Mouse (Mus musculus) liver, adult 2 months (tissue): ENCODE results near the gene Mctp2. TPM values are rescaled to one million over a fixed set of nuclear protein-coding genes. Genes with fewer than 3 reads are reported as not detected.

Experiments used
- DNase-seq: peaks from one replicate; pipeline ENCODE4 v3.0.0-alpha.2; 2011; ENCODE audit warnings: low read depth, low spot score; ENCODE audit errors: extremely low read depth
- H3K27ac ChIP-seq: fragments of 200-500 bp; replicated peaks from 2 replicates; pipeline ENCODE4 v1.5.1; 2012; ENCODE audit warnings: low read depth, mild to moderate bottlenecking, control low read depth, inconsistent platforms, low read length; ENCODE audit not compliant: insufficient read depth
- H3K27me3 ChIP-seq: fragments of 200-500 bp; 2 replicates; pipeline ENCODE4 v1.6.1; 2012; ENCODE audit warnings: mild to moderate bottlenecking, moderate library complexity, low read length, inconsistent platforms; ENCODE audit not compliant: control insufficient read depth, insufficient read depth
- H3K36me3 ChIP-seq: fragments of 200-500 bp; 2 replicates; pipeline ENCODE4 v1.6.1; 2012; ENCODE audit warnings: low read length, inconsistent platforms; ENCODE audit not compliant: control insufficient read depth, insufficient read depth
- H3K4me1 ChIP-seq: fragments of 200-500 bp; 2 replicates; pipeline ENCODE4 v1.6.1; 2011; ENCODE audit warnings: low read length; ENCODE audit not compliant: control insufficient read depth, insufficient read depth
- H3K4me3 ChIP-seq: fragments of 200-500 bp; 2 replicates; pipeline ENCODE4 v1.5.1; 2011; ENCODE audit warnings: low read depth, mild to moderate bottlenecking, control low read depth, low read length, moderate library complexity; ENCODE audit not compliant: insufficient read depth
- H3K79me2 ChIP-seq: fragments of 200-500 bp; 2 replicates; pipeline ENCODE4 v1.6.1; 2012; ENCODE audit warnings: inconsistent platforms, mild to moderate bottlenecking, low read length, moderate library complexity; ENCODE audit not compliant: control insufficient read depth, insufficient read depth
- H3K9ac ChIP-seq: fragments of 200-500 bp; 2 replicates; pipeline ENCODE4 v1.6.1; 2012; ENCODE audit warnings: low read depth, mild to moderate bottlenecking, control low read depth, inconsistent platforms, low read length
- CTCF ChIP-seq: fragments of 200-500 bp; IDR thresholded peaks from 2 replicates; pipeline ENCODE4 v1.5.1; 2011; ENCODE audit warnings: low read depth, low read length, control low read depth
- POLR2A ChIP-seq: fragments of 200-500 bp; IDR thresholded peaks from 2 replicates; pipeline ENCODE4 v1.6.1; 2011; ENCODE audit warnings: low read length, control low read depth; ENCODE audit not compliant: insufficient read depth; ENCODE audit errors: extremely low read depth
- WGBS: fragments of 180-500 bp; shearing (Covaris S2); methylation state at CpG from one replicate; pipeline ENCODE4 v1.1.7; 2018; 5-methylcytosine and 5-hydroxymethylcytosine counted together
- polyA plus RNA-seq: library from polyadenylated mRNA; depleted of rRNA; stranded (reverse); fragments of >200 nt; gene quantifications from 2 replicates; pipeline ENCODE4 v1.2.3, GENCODE M21; 2012
- total RNA-seq: library from RNA; depleted of rRNA; stranded (reverse); fragments of >200 nt; gene quantifications from 2 replicates; pipeline ENCODE4 v1.2.3, GENCODE M21; 2014

Gene Mctp2
- total and polyA plus RNA-seq, 2 experiments = 5.4 to 11.8 TPM

DNA sequence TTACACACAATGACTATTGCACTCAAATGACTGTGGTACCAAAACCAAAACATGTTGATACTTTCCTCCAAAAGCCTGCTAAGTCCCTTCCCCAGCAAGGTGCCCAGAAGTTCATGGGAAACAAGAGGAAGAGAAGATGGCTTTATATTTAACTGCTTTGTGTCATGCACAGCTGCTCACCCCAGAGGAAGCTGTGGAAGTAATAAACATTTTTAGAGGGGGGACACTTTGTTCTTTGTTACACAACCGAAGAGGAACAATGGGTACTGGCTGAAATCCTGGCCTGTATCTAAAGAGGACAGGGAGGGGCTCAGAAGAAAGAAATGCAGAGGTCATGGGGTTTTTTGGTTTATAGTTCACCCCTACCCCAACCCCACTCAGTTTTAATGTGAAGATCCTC, 144.2 kb downstream of the Mctp2 start:
- 62% methylated on average over 1 of the region's 1 CpGs for WGBS
- DNase-seq = no peak
- TF ChIP-seq CTCF (no peak), POLR2A (no peak)
- no peak overlapping the region for H3K4me3 ChIP-seq
- no peak overlapping the region for H3K9ac ChIP-seq
- H3K36me3 ChIP-seq = peaks cover 18% of the 10 kb centered on the region
- H3K4me1 ChIP-seq = no peaks in the 10 kb centered on the region
- H3K27ac ChIP-seq = no peak overlapping the region
- H3K79me2 ChIP-seq = no peaks in the 10 kb centered on the region
- H3K27me3 ChIP-seq = no peaks in the 10 kb centered on the region

DNA sequence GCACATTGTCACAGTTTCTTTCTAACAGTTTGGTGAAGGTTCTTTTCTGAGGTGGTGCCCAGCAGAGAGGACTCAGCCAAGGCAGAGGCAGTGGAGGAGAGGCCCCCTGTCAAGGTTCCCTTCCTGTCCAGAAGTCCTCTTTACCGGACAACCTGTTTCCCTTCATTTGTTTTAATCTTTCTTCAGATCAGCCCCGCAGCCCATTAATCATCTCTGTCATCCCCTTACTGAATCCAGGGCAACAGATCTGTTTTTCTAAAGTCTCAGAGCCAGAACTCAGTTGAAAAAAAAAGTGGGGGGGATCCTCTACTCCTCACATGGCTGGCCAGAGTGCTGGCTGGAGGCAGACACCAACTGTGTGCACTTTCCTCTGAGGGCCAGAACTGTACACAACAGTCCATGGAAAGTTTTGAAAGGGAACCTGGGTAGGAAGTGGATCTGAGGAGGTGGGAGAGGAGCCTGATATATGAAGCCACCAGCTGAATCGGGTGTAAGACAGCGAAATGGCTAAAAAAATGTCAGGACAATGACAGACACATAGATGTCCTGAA, 146.8 kb downstream of the Mctp2 start:
- DNase-seq = no peak
- TF ChIP-seq CTCF (no peak), POLR2A (no peak)
- H3K36me3 ChIP-seq = peaks cover 18% of the 10 kb centered on the region
- no peak overlapping the region for H3K4me3 ChIP-seq
- no peaks in the 10 kb centered on the region for H3K4me1 ChIP-seq
- no peak overlapping the region for H3K27ac ChIP-seq
- H3K9ac ChIP-seq = no peak overlapping the region
- no peaks in the 10 kb centered on the region for H3K27me3 ChIP-seq
- 90% methylated on average over 4 of the region's 4 CpGs for WGBS
- no peaks in the 10 kb centered on the region for H3K79me2 ChIP-seq

DNA sequence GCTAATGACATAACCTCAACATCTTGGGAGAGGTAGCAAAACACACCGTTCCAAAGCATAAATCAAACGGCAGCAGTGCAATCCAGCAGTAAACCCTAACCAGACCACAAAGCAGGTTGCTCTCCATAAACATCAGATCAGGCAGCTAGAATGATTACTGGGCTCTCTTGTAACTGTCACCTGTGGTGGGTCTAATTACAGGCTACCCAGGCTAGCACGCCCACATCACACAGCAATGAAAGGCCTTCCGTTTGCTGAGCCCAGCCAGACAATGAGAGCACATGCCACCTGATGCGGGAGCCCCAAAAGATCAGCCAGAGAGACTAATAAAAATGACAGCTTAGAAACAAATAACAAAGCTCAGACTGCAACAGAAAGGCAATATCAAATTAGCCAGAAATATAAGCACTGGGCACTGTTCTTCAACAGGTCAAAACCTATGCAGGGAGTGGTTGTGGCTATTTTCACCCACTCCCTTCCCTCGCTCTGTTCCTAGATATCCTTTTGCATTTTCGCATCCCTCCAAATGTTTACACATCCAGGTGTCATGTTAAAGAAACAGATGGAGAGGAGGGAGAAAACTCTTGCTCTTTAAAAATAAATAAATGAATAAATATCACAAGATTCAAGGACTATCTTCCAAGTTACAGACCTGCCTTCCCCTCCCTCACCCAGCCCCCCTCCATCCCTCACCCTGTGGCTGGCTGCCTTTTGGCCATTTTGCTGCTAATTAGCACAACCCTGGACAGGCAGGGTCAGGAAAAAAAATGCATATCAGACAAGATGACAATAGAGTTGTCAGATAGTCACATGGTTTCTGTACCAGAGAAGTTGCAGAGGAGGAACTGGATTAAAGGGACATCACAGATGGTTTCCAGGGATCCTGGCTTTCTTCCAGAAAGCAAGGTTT, 155.4 kb downstream of the Mctp2 start:
- Histone ChIP-seq H3K79me2 (no peaks in the 10 kb centered on the region), H3K27me3 (no peaks in the 10 kb centered on the region), H3K36me3 (peaks cover 4% of the 10 kb centered on the region), H3K9ac (no peak overlapping the region), H3K27ac (no peak overlapping the region), H3K4me1 (no peaks in the 10 kb centered on the region; the same call in 1 of the 2 replicates), H3K4me3 (no peak overlapping the region)
- DNase-seq = no peak
- TF ChIP-seq POLR2A (no peak), CTCF (no peak)
- 89% methylated on average over 7 of the region's 7 CpGs for WGBS

DNA sequence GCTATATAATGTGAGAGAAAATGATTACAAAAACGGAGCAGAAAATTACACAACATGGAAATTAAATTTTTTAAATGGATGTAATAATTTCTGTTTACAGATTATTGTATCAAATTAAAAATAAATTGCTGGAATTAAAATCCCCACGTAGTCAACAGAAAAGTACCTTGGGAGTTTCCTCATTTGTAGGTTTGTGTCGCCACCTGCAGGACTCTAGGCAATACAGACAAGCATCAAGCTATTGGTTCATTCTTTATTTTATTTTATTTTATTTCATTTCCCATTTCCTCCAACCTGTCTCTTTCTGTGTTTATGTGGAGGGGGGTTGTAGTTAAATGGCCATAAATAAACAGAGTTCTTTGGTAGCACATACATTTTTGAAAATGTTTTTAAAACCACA, 157.3 kb downstream of the Mctp2 start:
- H3K9ac ChIP-seq = no peak overlapping the region
- no peaks in the 10 kb centered on the region; the same call in 1 of the 2 replicates for H3K79me2 ChIP-seq
- H3K4me3 ChIP-seq = no peak overlapping the region
- peak; percentile 17 for DNase-seq
- H3K36me3 ChIP-seq = peaks cover 4% of the 10 kb centered on the region
- no peak overlapping the region for H3K27ac ChIP-seq
- no peaks in the 10 kb centered on the region for H3K27me3 ChIP-seq
- 42% methylated on average over 3 of the region's 3 CpGs for WGBS
- TF ChIP-seq POLR2A = no peak
- peak; percentile 6; the same call in 1 of the 2 replicates for TF ChIP-seq CTCF
- H3K4me1 ChIP-seq = no peaks in the 10 kb centered on the region; the same call in 1 of the 2 replicates

DNA sequence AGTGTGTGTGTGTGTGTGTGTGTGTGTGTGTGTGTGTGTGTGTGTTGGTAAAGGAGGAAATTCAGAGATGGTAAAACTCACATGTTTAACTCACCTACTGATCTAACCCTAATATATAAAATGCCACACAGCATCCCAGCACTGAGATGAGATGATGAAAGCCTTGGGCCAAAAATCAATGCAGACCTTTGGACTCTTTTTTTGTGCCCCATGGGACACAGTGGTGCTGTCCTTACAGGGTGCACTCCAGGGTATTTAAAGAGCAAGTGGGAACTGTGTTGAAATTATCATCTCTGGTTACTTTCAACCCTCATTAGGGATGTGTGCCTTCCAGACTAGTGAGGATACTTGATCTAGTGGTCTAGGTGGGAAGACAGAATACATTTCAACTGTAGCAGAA, 159.6 kb downstream of the Mctp2 start:
- H3K4me1 ChIP-seq = no peaks in the 10 kb centered on the region; the same call in 1 of the 2 replicates
- DNase-seq = peak; percentile 85
- TF ChIP-seq POLR2A = no peak
- TF ChIP-seq CTCF = no peak
- no peak overlapping the region for H3K4me3 ChIP-seq
- H3K9ac ChIP-seq = no peak overlapping the region
- H3K27ac ChIP-seq = no peak overlapping the region
- H3K79me2 ChIP-seq = no peaks in the 10 kb centered on the region; the same call in 1 of the 2 replicates
- H3K36me3 ChIP-seq = peaks cover 4% of the 10 kb centered on the region
- no peaks in the 10 kb centered on the region for H3K27me3 ChIP-seq
